Mouse (Mus musculus) lung, postnatal 0 days (tissue): ENCODE measurements at regions not wholly inside any gene's neighbourhood (a gene's known extent, or its start where the extent isn't known, plus 50 kb on each side); places are given as distances from the start of the nearest gene placed in this dataset.

Experiments
- CTCF ChIP-seq: IDR thresholded peaks from 2 replicates; pipeline ENCODE4 v1.5.1; 2016; ENCODE audit warnings: antibody characterized with exemption, mild to moderate bottlenecking
- EP300 ChIP-seq: IDR thresholded peaks from 2 replicates; pipeline ENCODE4 v1.6.1; 2016; ENCODE audit warnings: antibody characterized with exemption, mild to moderate bottlenecking, control low read depth

- TF ChIP-seq CTCF (no peak), EP300 (no peak)
Measured at GRCm38 (mm10) chr4:142355387-142355786, 116.2 kb upstream of the Kazn start.
